Mouse (Mus musculus) stomach, embryonic 14.5 days (tissue): ENCODE measurements at regions not wholly inside any gene's neighbourhood (a gene's known extent, or its start where the extent isn't known, plus 50 kb on each side); places are given as distances from the start of the nearest gene placed in this dataset.

Experiments
- ATAC-seq: fragments of 200-750 bp; cut with Nextera tagmentation; 2 replicates; pipeline ENCODE4 v1.8.0; 2017; ENCODE audit warnings: low read depth, moderate TSS enrichment; ENCODE audit not compliant: insufficient number of reproducible peaks, insufficient read depth, low FRiP score
- H3K27ac ChIP-seq: fragments of 300-500 bp; sonication (generic); 2 replicates; pipeline ENCODE4 v1.5.1; 2014; ENCODE audit warnings: mild to moderate bottlenecking, low read length, moderate library complexity, mixed read lengths
- H3K27me3 ChIP-seq: fragments of 300-500 bp; sonication (generic); 2 replicates; pipeline ENCODE4 v1.6.1; 2014; ENCODE audit warnings: low read length, control low read depth, mixed read lengths; ENCODE audit not compliant: control insufficient read depth, insufficient read depth
- H3K36me3 ChIP-seq: fragments of 300-500 bp; sonication (generic); 2 replicates; pipeline ENCODE4 v1.6.1; 2014; ENCODE audit warnings: mild to moderate bottlenecking, control low read depth, low read length, moderate library complexity, mixed read lengths; ENCODE audit not compliant: control insufficient read depth, insufficient read depth
- H3K4me1 ChIP-seq: fragments of 300-500 bp; sonication (generic); 2 replicates; pipeline ENCODE4 v1.6.1; 2014; ENCODE audit warnings: low read length, control low read depth, mixed read lengths; ENCODE audit not compliant: control insufficient read depth, insufficient read depth
- H3K4me2 ChIP-seq: fragments of 300-500 bp; sonication (generic); replicated peaks from 2 replicates; pipeline ENCODE4 v1.6.1; 2014; ENCODE audit warnings: low read depth, low read length, control low read depth
- H3K4me3 ChIP-seq: fragments of 300-500 bp; sonication (generic); 2 replicates; pipeline ENCODE4 v1.5.1; 2014; ENCODE audit warnings: low read depth, low read length, control low read depth
- H3K9ac ChIP-seq: fragments of 300-500 bp; sonication (generic); replicated peaks from 2 replicates; pipeline ENCODE4 v1.6.1; 2014; ENCODE audit warnings: low read depth, mild to moderate bottlenecking, control low read depth, low read length, moderate library complexity, mixed read lengths
- H3K9me3 ChIP-seq: fragments of 300-500 bp; sonication (generic); 2 replicates; pipeline ENCODE4 v1.6.1; 2016; ENCODE audit warnings: low read depth, low read length, control low read depth; ENCODE audit not compliant: control insufficient read depth
- WGBS: fragments of 180-500 bp; shearing (Covaris S2); extraction: QIAGEN DNeasy Blood & Tissue Kit; methylation state at CpG from one replicate; pipeline ENCODE4 v1.1.7; 2014; 5-methylcytosine and 5-hydroxymethylcytosine counted together

GRCm38 (mm10) chr4:97418616-97419015 is 235.7 kb upstream of the Gm10192 start:
- no peaks in the 10 kb centered on the region for H3K36me3 ChIP-seq
- H3K27ac ChIP-seq = no peak overlapping the region
- H3K4me1 ChIP-seq = no peaks in the 10 kb centered on the region
- no peak overlapping the region for H3K9ac ChIP-seq
- H3K4me2 ChIP-seq = no peak overlapping the region
- WGBS = 48% methylated on average over 5 of the region's 5 CpGs
- H3K27me3 ChIP-seq = no peaks in the 10 kb centered on the region
- no peaks in the 10 kb centered on the region for H3K9me3 ChIP-seq
- 0 out of 2 replicates have a peak, but pooled peaks have one; percentile 14 for ATAC-seq
- no peak overlapping the region for H3K4me3 ChIP-seq

DNA sequence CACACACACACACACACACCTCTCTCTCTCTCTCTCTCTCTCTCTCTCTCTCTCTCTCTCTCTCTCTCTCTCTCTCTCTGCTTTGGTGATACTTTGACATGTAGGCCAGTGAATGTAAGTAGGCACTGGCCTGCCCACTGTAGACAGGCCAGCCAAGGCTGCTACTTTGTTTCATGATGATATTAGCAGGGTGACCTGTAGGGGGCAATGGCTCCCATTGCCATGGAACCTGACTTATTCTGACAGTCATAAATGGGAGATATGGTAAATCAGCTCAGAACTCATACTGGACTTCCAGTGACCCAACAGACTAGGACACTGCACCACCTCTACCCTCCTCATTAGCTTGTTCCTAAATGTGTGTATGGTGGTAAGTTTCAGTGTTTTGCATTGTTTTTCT is 235.0 kb upstream of the Gm10192 start:
- no peaks in the 10 kb centered on the region for H3K9me3 ChIP-seq
- no peak overlapping the region for H3K4me3 ChIP-seq
- H3K27ac ChIP-seq = no peak overlapping the region
- H3K9ac ChIP-seq = no peak overlapping the region
- no peaks in the 10 kb centered on the region for H3K4me1 ChIP-seq
- ATAC-seq = no peak
- no peak overlapping the region for H3K4me2 ChIP-seq
- no peaks in the 10 kb centered on the region for H3K36me3 ChIP-seq
- no peaks in the 10 kb centered on the region for H3K27me3 ChIP-seq

GRCm38 (mm10) chr4:97408633-97409296 is 225.8 kb upstream of the Gm10192 start:
- no peaks in the 10 kb centered on the region for H3K36me3 ChIP-seq
- ATAC-seq = no peak
- H3K4me3 ChIP-seq = no peak overlapping the region
- no peak overlapping the region for H3K4me2 ChIP-seq
- H3K27ac ChIP-seq = no peak overlapping the region
- H3K27me3 ChIP-seq = no peaks in the 10 kb centered on the region
- H3K9me3 ChIP-seq = no peaks in the 10 kb centered on the region
- H3K9ac ChIP-seq = no peak overlapping the region
- H3K4me1 ChIP-seq = no peaks in the 10 kb centered on the region
- 90% methylated on average over 7 of the region's 7 CpGs for WGBS

GRCm38 (mm10) chr4:97394697-97395280 is 211.8 kb upstream of the Gm10192 start:
- no peak overlapping the region for H3K27ac ChIP-seq
- ATAC-seq = no peak
- no peaks in the 10 kb centered on the region for H3K9me3 ChIP-seq
- H3K27me3 ChIP-seq = no peaks in the 10 kb centered on the region
- no peaks in the 10 kb centered on the region for H3K4me1 ChIP-seq
- no peaks in the 10 kb centered on the region for H3K36me3 ChIP-seq
- no peak overlapping the region for H3K9ac ChIP-seq
- no peak overlapping the region for H3K4me3 ChIP-seq
- no peak overlapping the region for H3K4me2 ChIP-seq
- WGBS = 58% methylated on average over 3 of the region's 3 CpGs

DNA sequence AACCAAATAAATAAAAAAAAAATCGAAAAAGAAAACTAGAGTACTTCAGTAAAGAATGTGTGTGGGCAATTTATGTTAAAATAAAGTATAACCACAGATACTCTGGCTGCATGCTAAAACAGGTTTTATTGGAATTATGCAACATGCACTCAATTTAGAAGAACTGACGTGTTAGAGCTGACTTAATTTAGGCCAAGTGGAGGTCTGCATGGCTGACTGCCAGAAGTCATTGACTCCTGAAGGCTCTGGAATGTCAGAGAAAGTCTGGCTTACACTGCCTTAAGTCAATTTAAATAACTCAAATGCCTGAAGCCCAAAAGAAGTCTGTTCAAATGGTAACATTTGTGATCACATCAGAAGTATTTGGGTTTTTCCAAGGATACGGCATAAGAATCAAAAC is 198.1 kb upstream of the Gm10192 start:
- no peaks in the 10 kb centered on the region for H3K4me1 ChIP-seq
- 35% methylated on average over 3 of the region's 3 CpGs for WGBS
- no peak overlapping the region for H3K27ac ChIP-seq
- no peak overlapping the region for H3K4me2 ChIP-seq
- no peaks in the 10 kb centered on the region for H3K36me3 ChIP-seq
- no peak overlapping the region for H3K9ac ChIP-seq
- ATAC-seq = no peak; the same call in 1 of the 2 replicates
- H3K27me3 ChIP-seq = no peaks in the 10 kb centered on the region
- H3K9me3 ChIP-seq = no peaks in the 10 kb centered on the region
- no peak overlapping the region for H3K4me3 ChIP-seq

GRCm38 (mm10) chr4:97377593-97378542 is 194.9 kb upstream of the Gm10192 start:
- Histone ChIP-seq H3K4me2 (no peak overlapping the region), H3K4me3 (no peak overlapping the region), H3K27me3 (no peaks in the 10 kb centered on the region), H3K27ac (no peak overlapping the region), H3K9ac (no peak overlapping the region), H3K4me1 (no peaks in the 10 kb centered on the region), H3K36me3 (no peaks in the 10 kb centered on the region), H3K9me3 (no peaks in the 10 kb centered on the region)
- no peak for ATAC-seq
- WGBS = 60% methylated on average over 8 of the region's 8 CpGs

- Histone ChIP-seq H3K4me1 (no peaks in the 10 kb centered on the region), H3K9me3 (no peaks in the 10 kb centered on the region), H3K27ac (no peak overlapping the region), H3K9ac (no peak overlapping the region), H3K4me2 (no peak overlapping the region), H3K4me3 (no peak overlapping the region), H3K36me3 (no peaks in the 10 kb centered on the region), H3K27me3 (no peaks in the 10 kb centered on the region)
- WGBS = 87% methylated on average over 2 of the region's 2 CpGs
- no peak for ATAC-seq
Measured at GRCm38 (mm10) chr4:97360473-97360872, 177.5 kb upstream of the Gm10192 start.

DNA sequence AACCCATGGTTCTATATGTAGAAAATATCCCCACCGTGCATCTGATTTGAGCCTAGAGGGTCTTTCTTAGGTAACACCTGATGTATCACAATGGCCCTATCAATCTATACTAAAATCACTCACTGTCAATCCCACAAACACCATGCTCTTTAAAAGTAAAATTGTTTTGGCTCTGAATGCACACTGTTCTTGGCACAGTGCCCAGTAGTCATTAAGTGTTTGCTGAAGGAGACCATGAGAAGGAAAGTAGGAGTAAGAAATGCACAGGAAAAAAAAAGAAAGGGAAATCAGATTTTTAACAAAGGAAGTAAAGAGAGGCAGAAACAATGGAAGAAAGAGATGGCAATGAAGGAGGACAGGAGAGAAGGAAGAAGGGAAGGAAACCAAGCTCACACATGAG is 175.0 kb upstream of the Gm10192 start:
- ATAC-seq = no peak

More for the DNA sequence above, 175.0 kb upstream of the Gm10192 start:
- no peak overlapping the region for H3K4me3 ChIP-seq
- H3K27ac ChIP-seq = no peak overlapping the region
- H3K4me2 ChIP-seq = no peak overlapping the region
- H3K36me3 ChIP-seq = no peaks in the 10 kb centered on the region
- H3K4me1 ChIP-seq = no peaks in the 10 kb centered on the region
- WGBS = 81% methylated on average over 1 of the region's 1 CpGs
- H3K9me3 ChIP-seq = no peaks in the 10 kb centered on the region
- no peaks in the 10 kb centered on the region for H3K27me3 ChIP-seq
- H3K9ac ChIP-seq = no peak overlapping the region
